Mouse (Mus musculus): ENCODE results near the gene Trim7. TPM values are rescaled to one million over a fixed set of nuclear protein-coding genes. Genes with fewer than 3 reads are reported as not detected.
A peak's percentile ranks its signal among the peaks of the same experiment; 100 is the strongest.
"Not testable (repeated sequence)": the region's sequence is repeated elsewhere in the genome, so short reads cannot be mapped to it uniquely, and the experiment has no call there.

Gene Trim7
- polyA plus RNA-seq, 1 experiment from 2014 or later: 5.8 TPM

- Histone ChIP-seq H3K36me3 (no peaks in the 10 kb centered on the region), H3K4me1 (peaks cover 13% of the 10 kb centered on the region), H3K27me3 (no peaks in the 10 kb centered on the region; the same call in 1 of the 2 replicates), H3K9ac (no peak overlapping the region), H3K9me3 (replicated peaks) (no peaks in the 10 kb centered on the region), H3K4me2 (replicated peaks) (no peak overlapping the region), H3K4me3 (replicated peaks) (no peak overlapping the region), H3K27ac (replicated peaks) (no peak overlapping the region)
- ATAC-seq (ENCODE audit: insufficient number of reproducible peaks, low FRiP score, low TSS enrichment, low read depth): no peak
Observed at GRCm38 (mm10) chr11:48840805-48841204, 14.9 kb downstream of the Trim7 start.

GRCm38 (mm10) chr11:48841213-48841612 is 15.3 kb downstream of the Trim7 start:
- H3K27ac ChIP-seq (replicated peaks): no peak overlapping the region
- H3K4me1 ChIP-seq: peaks cover 13% of the 10 kb centered on the region
- H3K4me2 ChIP-seq (replicated peaks): no peak overlapping the region
- H3K27me3 ChIP-seq: no peaks in the 10 kb centered on the region; the same call in 1 of the 2 replicates
- no peak overlapping the region for H3K9ac ChIP-seq
- ATAC-seq (ENCODE audit: insufficient number of reproducible peaks, low FRiP score, low TSS enrichment, low read depth): no peak
- no peak overlapping the region for H3K4me3 ChIP-seq (replicated peaks)
- no peaks in the 10 kb centered on the region for H3K36me3 ChIP-seq
- no peaks in the 10 kb centered on the region for H3K9me3 ChIP-seq (replicated peaks)
- WGBS: 82% methylated on average over 5 of the region's 5 CpGs

- no peaks in the 10 kb centered on the region; the same call in 1 of the 2 replicates for H3K27me3 ChIP-seq
- H3K9ac ChIP-seq: no peak overlapping the region
- H3K9me3 ChIP-seq (replicated peaks): no peaks in the 10 kb centered on the region
- H3K4me2 ChIP-seq (replicated peaks): no peak overlapping the region
- H3K36me3 ChIP-seq: no peaks in the 10 kb centered on the region
- ATAC-seq (ENCODE audit: insufficient number of reproducible peaks, low FRiP score, low TSS enrichment, low read depth): no peak
- peaks cover 8% of the 10 kb centered on the region for H3K4me1 ChIP-seq
- H3K27ac ChIP-seq (replicated peaks): no peak overlapping the region
- no peak overlapping the region for H3K4me3 ChIP-seq (replicated peaks)
- WGBS: 81% methylated on average over 4 of the region's 4 CpGs
Observed at GRCm38 (mm10) chr11:48842378-48842792, 16.4 kb downstream of the Trim7 start.

GRCm38 (mm10) chr11:48843202-48843601 is 17.3 kb downstream of the Trim7 start:
- ATAC-seq (ENCODE audit: insufficient number of reproducible peaks, low FRiP score, low TSS enrichment, low read depth): no peak
- Histone ChIP-seq H3K9ac (no peak overlapping the region), H3K4me1 (peaks cover 6% of the 10 kb centered on the region), H3K27me3 (peaks cover under 1% of the 10 kb centered on the region; the same call in 1 of the 2 replicates), H3K36me3 (no peaks in the 10 kb centered on the region), H3K9me3 (replicated peaks) (no peaks in the 10 kb centered on the region), H3K27ac (replicated peaks) (no peak overlapping the region), H3K4me2 (replicated peaks) (no peak overlapping the region), H3K4me3 (replicated peaks) (no peak overlapping the region)
- 77% methylated on average over 11 of the region's 11 CpGs for WGBS

- WGBS: 40% methylated on average over 6 of the region's 6 CpGs
Observed at GRCm38 (mm10) chr11:48844309-48844708, 18.4 kb downstream of the Trim7 start.

GRCm38 (mm10) chr11:48845244-48845815 is 19.4 kb downstream of the Trim7 start:
- Histone ChIP-seq H3K9me3 (replicated peaks) (no peaks in the 10 kb centered on the region), H3K4me1 (no peaks in the 10 kb centered on the region), H3K4me2 (replicated peaks) (no peak overlapping the region), H3K27ac (replicated peaks) (no peak overlapping the region), H3K9ac (no peak overlapping the region), H3K4me3 (replicated peaks) (no peak overlapping the region), H3K27me3 (peaks cover 14% of the 10 kb centered on the region), H3K36me3 (no peaks in the 10 kb centered on the region)
- 35% methylated on average over 13 of the region's 13 CpGs for WGBS
- ATAC-seq (ENCODE audit: insufficient number of reproducible peaks, low FRiP score, low TSS enrichment, low read depth): no peak

More at GRCm38 (mm10) chr11:48844309-48844708, 18.4 kb downstream of the Trim7 start:
- no peaks in the 10 kb centered on the region for H3K9me3 ChIP-seq (replicated peaks)
- H3K4me2 ChIP-seq (replicated peaks): no peak overlapping the region
- peaks cover 7% of the 10 kb centered on the region for H3K27me3 ChIP-seq
- H3K4me1 ChIP-seq: no peaks in the 10 kb centered on the region
- no peak overlapping the region for H3K9ac ChIP-seq
- H3K27ac ChIP-seq (replicated peaks): no peak overlapping the region
- no peak overlapping the region for H3K4me3 ChIP-seq (replicated peaks)
- H3K36me3 ChIP-seq: no peaks in the 10 kb centered on the region
- ATAC-seq (ENCODE audit: insufficient number of reproducible peaks, low FRiP score, low TSS enrichment, low read depth): no peak

- not testable (repeated sequence) for ATAC-seq (ENCODE audit: insufficient number of reproducible peaks, low FRiP score, low TSS enrichment, low read depth); H3K36me3 ChIP-seq; H3K4me3 ChIP-seq (replicated peaks); H3K9ac ChIP-seq; H3K27ac ChIP-seq (replicated peaks); H3K9me3 ChIP-seq (replicated peaks); H3K4me1 ChIP-seq; H3K4me2 ChIP-seq (replicated peaks)
- 67% methylated on average over 2 of the region's 2 CpGs for WGBS
- peaks cover 14% of the 10 kb centered on the region for H3K27me3 ChIP-seq
Observed at GRCm38 (mm10) chr11:48846362-48846761, 20.4 kb downstream of the Trim7 start.

GRCm38 (mm10) chr11:48846881-48847280 is 20.9 kb downstream of the Trim7 start:
- Histone ChIP-seq H3K4me3 (replicated peaks) (no peak overlapping the region), H3K9ac (no peak overlapping the region), H3K4me2 (replicated peaks) (no peak overlapping the region), H3K27me3 (peaks cover 14% of the 10 kb centered on the region), H3K9me3 (replicated peaks) (no peaks in the 10 kb centered on the region), H3K27ac (replicated peaks) (no peak overlapping the region), H3K4me1 (no peaks in the 10 kb centered on the region), H3K36me3 (no peaks in the 10 kb centered on the region)
- WGBS: 63% methylated on average over 5 of the region's 5 CpGs
- ATAC-seq (ENCODE audit: insufficient number of reproducible peaks, low FRiP score, low TSS enrichment, low read depth): no peak

- peaks cover 19% of the 10 kb centered on the region for H3K4me1 ChIP-seq
- no peak for ATAC-seq (ENCODE audit: insufficient number of reproducible peaks, low FRiP score, low TSS enrichment, low read depth)
- H3K9ac ChIP-seq: no peak overlapping the region
- WGBS: 42% methylated on average over 2 of the region's 2 CpGs
- no peak overlapping the region for H3K4me2 ChIP-seq (replicated peaks)
- no peaks in the 10 kb centered on the region for H3K9me3 ChIP-seq (replicated peaks)
- H3K36me3 ChIP-seq: no peaks in the 10 kb centered on the region
- no peak overlapping the region for H3K27ac ChIP-seq (replicated peaks)
- H3K27me3 ChIP-seq: peaks cover 14% of the 10 kb centered on the region
- no peak overlapping the region for H3K4me3 ChIP-seq (replicated peaks)
Observed at GRCm38 (mm10) chr11:48850240-48850639, 24.3 kb downstream of the Trim7 start.

GRCm38 (mm10) chr11:48851270-48851995 is 25.5 kb downstream of the Trim7 start:
- Histone ChIP-seq H3K4me1 (peaks cover 19% of the 10 kb centered on the region), H3K27ac (replicated peaks) (no peak overlapping the region), H3K9ac (no peak overlapping the region), H3K9me3 (replicated peaks) (no peaks in the 10 kb centered on the region), H3K27me3 (peaks cover 14% of the 10 kb centered on the region; the same call in 1 of the 2 replicates), H3K4me3 (replicated peaks) (no peak overlapping the region), H3K36me3 (no peaks in the 10 kb centered on the region), H3K4me2 (replicated peaks) (no peak overlapping the region)
- WGBS: 79% methylated on average over 4 of the region's 4 CpGs
- no peak for ATAC-seq (ENCODE audit: insufficient number of reproducible peaks, low FRiP score, low TSS enrichment, low read depth)

GRCm38 (mm10) chr11:48852190-48852589 is 26.2 kb downstream of the Trim7 start:
- peaks cover 19% of the 10 kb centered on the region for H3K4me1 ChIP-seq
- H3K9ac ChIP-seq: no peak overlapping the region
- 80% methylated on average over 4 of the region's 4 CpGs for WGBS
- no peak for ATAC-seq (ENCODE audit: insufficient number of reproducible peaks, low FRiP score, low TSS enrichment, low read depth)
- H3K9me3 ChIP-seq (replicated peaks): no peaks in the 10 kb centered on the region
- no peaks in the 10 kb centered on the region for H3K36me3 ChIP-seq
- peaks cover 14% of the 10 kb centered on the region; the same call in 1 of the 2 replicates for H3K27me3 ChIP-seq
- H3K4me3 ChIP-seq (replicated peaks): no peak overlapping the region
- H3K27ac ChIP-seq (replicated peaks): no peak overlapping the region
- 0 out of 2 replicates have a peak overlapping the region, but pooled peaks have one; percentile 80 for H3K4me2 ChIP-seq (replicated peaks)
